Mouse (Mus musculus): Measurements from ENCODE around the gene Rbm24. TPM values are rescaled to one million over a fixed set of nuclear protein-coding genes. Genes with fewer than 3 reads are reported as not detected.

Gene Rbm24
- polyA plus RNA-seq, 1 experiment, result 19.7 TPM

- Histone ChIP-seq H3K27me3 (ENCODE audit: control insufficient read depth, insufficient read depth, low read length) (peaks cover 22% of the 10 kb centered on the region), H3K27ac (ENCODE audit: insufficient read depth, low read depth, low read length) (peak overlapping the region; percentile 40), H3K4me1 (ENCODE audit: control insufficient read depth, insufficient read depth, insufficient read length, low read length) (peaks cover 5% of the 10 kb centered on the region), H3K4me3 (ENCODE audit: low read depth, low read length) (peak overlapping the region; percentile 80), H3K36me3 (ENCODE audit: control insufficient read depth, insufficient read depth, low read length) (no peaks in the 10 kb centered on the region)
- TF ChIP-seq CTCF (IDR thresholded peaks at IDR 0.05; ENCODE audit: extremely low read depth, insufficient read length, insufficient replicate concordance, low read depth, low read length) (no peak), POLR2A (IDR thresholded peaks at IDR 0.05; ENCODE audit: low read depth, low read length) (0 out of 2 replicates have a peak, but pooled peaks have one; percentile 20)
- 2% methylated on average over 73 of the region's 73 CpGs for WGBS
Measured at GRCm38 (mm10) chr13:46418731-46419545, 704 bp downstream of the Rbm24 start.

- Histone ChIP-seq H3K27ac (ENCODE audit: insufficient read depth, low read depth, low read length) (peak overlapping the region; percentile 21; the same call in 1 of the 2 replicates), H3K4me3 (ENCODE audit: low read depth, low read length) (peak overlapping the region; percentile 80), H3K4me1 (ENCODE audit: control insufficient read depth, insufficient read depth, insufficient read length, low read length) (peaks cover 5% of the 10 kb centered on the region), H3K27me3 (ENCODE audit: control insufficient read depth, insufficient read depth, low read length) (peaks cover 22% of the 10 kb centered on the region), H3K36me3 (ENCODE audit: control insufficient read depth, insufficient read depth, low read length) (no peaks in the 10 kb centered on the region)
- TF ChIP-seq CTCF (IDR thresholded peaks at IDR 0.05; ENCODE audit: extremely low read depth, insufficient read length, insufficient replicate concordance, low read depth, low read length) (no peak), POLR2A (IDR thresholded peaks at IDR 0.05; ENCODE audit: low read depth, low read length) (no peak)
- WGBS, result 45% methylated on average over 7 of the region's 7 CpGs
Measured at GRCm38 (mm10) chr13:46419648-46420047, 1.4 kb downstream of the Rbm24 start.

- Histone ChIP-seq H3K27me3 (ENCODE audit: control insufficient read depth, insufficient read depth, low read length) (peaks cover 22% of the 10 kb centered on the region), H3K36me3 (ENCODE audit: control insufficient read depth, insufficient read depth, low read length) (no peaks in the 10 kb centered on the region), H3K4me1 (ENCODE audit: control insufficient read depth, insufficient read depth, insufficient read length, low read length) (peaks cover 5% of the 10 kb centered on the region), H3K4me3 (ENCODE audit: low read depth, low read length) (peak overlapping the region; percentile 37; the same call in 1 of the 2 replicates), H3K27ac (ENCODE audit: insufficient read depth, low read depth, low read length) (no peak overlapping the region)
- WGBS, result 39% methylated on average over 3 of the region's 3 CpGs
- TF ChIP-seq CTCF (IDR thresholded peaks at IDR 0.05; ENCODE audit: extremely low read depth, insufficient read length, insufficient replicate concordance, low read depth, low read length), result no peak
- no peak for TF ChIP-seq POLR2A (IDR thresholded peaks at IDR 0.05; ENCODE audit: low read depth, low read length)
Measured at GRCm38 (mm10) chr13:46420095-46420494, 1.9 kb downstream of the Rbm24 start.

- Histone ChIP-seq H3K27me3 (ENCODE audit: control insufficient read depth, insufficient read depth, low read length) (peaks cover 8% of the 10 kb centered on the region), H3K4me1 (ENCODE audit: control insufficient read depth, insufficient read depth, insufficient read length, low read length) (peaks cover 5% of the 10 kb centered on the region), H3K36me3 (ENCODE audit: control insufficient read depth, insufficient read depth, low read length) (no peaks in the 10 kb centered on the region), H3K4me3 (ENCODE audit: low read depth, low read length) (no peak overlapping the region), H3K27ac (ENCODE audit: insufficient read depth, low read depth, low read length) (no peak overlapping the region)
- 86% methylated on average over 7 of the region's 7 CpGs for WGBS
- no peak for TF ChIP-seq POLR2A (IDR thresholded peaks at IDR 0.05; ENCODE audit: low read depth, low read length)
- no peak for TF ChIP-seq CTCF (IDR thresholded peaks at IDR 0.05; ENCODE audit: extremely low read depth, insufficient read length, insufficient replicate concordance, low read depth, low read length)
Measured at GRCm38 (mm10) chr13:46423805-46424204, 5.6 kb downstream of the Rbm24 start.

- TF ChIP-seq POLR2A (IDR thresholded peaks at IDR 0.05; ENCODE audit: low read depth, low read length), result no peak
- TF ChIP-seq CTCF (IDR thresholded peaks at IDR 0.05; ENCODE audit: extremely low read depth, insufficient read length, insufficient replicate concordance, low read depth, low read length), result no peak
- Histone ChIP-seq H3K4me1 (ENCODE audit: control insufficient read depth, insufficient read depth, insufficient read length, low read length) (no peaks in the 10 kb centered on the region), H3K36me3 (ENCODE audit: control insufficient read depth, insufficient read depth, low read length) (no peaks in the 10 kb centered on the region), H3K27me3 (ENCODE audit: control insufficient read depth, insufficient read depth, low read length) (peaks cover 6% of the 10 kb centered on the region), H3K4me3 (ENCODE audit: low read depth, low read length) (no peak overlapping the region), H3K27ac (ENCODE audit: insufficient read depth, low read depth, low read length) (no peak overlapping the region)
- 74% methylated on average over 8 of the region's 8 CpGs for WGBS
Measured at GRCm38 (mm10) chr13:46424376-46424775, 6.1 kb downstream of the Rbm24 start.

GRCm38 (mm10) chr13:46426651-46427269 lies 8.5 kb downstream of the Rbm24 start:
- WGBS, result 87% methylated on average over 6 of the region's 6 CpGs
- H3K4me3 ChIP-seq (ENCODE audit: low read depth, low read length), result no peak overlapping the region

GRCm38 (mm10) chr13:46428964-46429363 lies 10.7 kb downstream of the Rbm24 start:
- no peaks in the 10 kb centered on the region for H3K4me1 ChIP-seq (ENCODE audit: control insufficient read depth, insufficient read depth, insufficient read length, low read length)
- H3K27ac ChIP-seq (ENCODE audit: insufficient read depth, low read depth, low read length), result no peak overlapping the region
- TF ChIP-seq POLR2A (IDR thresholded peaks at IDR 0.05; ENCODE audit: low read depth, low read length), result no peak
- TF ChIP-seq CTCF (IDR thresholded peaks at IDR 0.05; ENCODE audit: extremely low read depth, insufficient read length, insufficient replicate concordance, low read depth, low read length), result no peak
- H3K4me3 ChIP-seq (ENCODE audit: low read depth, low read length), result no peak overlapping the region
- no peaks in the 10 kb centered on the region for H3K36me3 ChIP-seq (ENCODE audit: control insufficient read depth, insufficient read depth, low read length)
- WGBS, result 48% methylated on average over 22 of the region's 22 CpGs
- peaks cover 3% of the 10 kb centered on the region; the same call in 1 of the 2 replicates for H3K27me3 ChIP-seq (ENCODE audit: control insufficient read depth, insufficient read depth, low read length)

More at GRCm38 (mm10) chr13:46426651-46427269, 8.5 kb downstream of the Rbm24 start:
- peaks cover 3% of the 10 kb centered on the region; the same call in 1 of the 2 replicates for H3K27me3 ChIP-seq (ENCODE audit: control insufficient read depth, insufficient read depth, low read length)
- H3K4me1 ChIP-seq (ENCODE audit: control insufficient read depth, insufficient read depth, insufficient read length, low read length), result no peaks in the 10 kb centered on the region
- no peak overlapping the region for H3K27ac ChIP-seq (ENCODE audit: insufficient read depth, low read depth, low read length)
- no peaks in the 10 kb centered on the region for H3K36me3 ChIP-seq (ENCODE audit: control insufficient read depth, insufficient read depth, low read length)
- TF ChIP-seq POLR2A (IDR thresholded peaks at IDR 0.05; ENCODE audit: low read depth, low read length) (no peak), CTCF (IDR thresholded peaks at IDR 0.05; ENCODE audit: extremely low read depth, insufficient read length, insufficient replicate concordance, low read depth, low read length) (no peak)
